Mouse (Mus musculus): ENCODE measurements around the gene Cds1. TPM values are rescaled to one million over a fixed set of nuclear protein-coding genes. Genes with fewer than 3 reads are reported as not detected.

Gene Cds1
- polyA plus RNA-seq, 1 experiment: 112 TPM

- peaks cover 52% of the 10 kb centered on the region for H3K36me3 ChIP-seq (ENCODE audit: control insufficient read depth, insufficient read depth, low read length)
Measured at GRCm38 (mm10) chr5:101811296-101812169, 46.6 kb downstream of the Cds1 start.

GRCm38 (mm10) chr5:101816822-101817221 is 51.9 kb downstream of the Cds1 start:
- H3K4me1 ChIP-seq (ENCODE audit: control insufficient read depth, insufficient read depth, insufficient read length, low read length): peaks cover 17% of the 10 kb centered on the region
- TF ChIP-seq POLR2A (IDR thresholded peaks at IDR 0.05; ENCODE audit: low read depth, low read length) (no peak), CTCF (IDR thresholded peaks at IDR 0.05; ENCODE audit: extremely low read depth, insufficient read length, insufficient replicate concordance, low read depth, low read length) (no peak)
- H3K27me3 ChIP-seq (ENCODE audit: control insufficient read depth, insufficient read depth, low read length): no peaks in the 10 kb centered on the region
- H3K36me3 ChIP-seq (ENCODE audit: control insufficient read depth, insufficient read depth, low read length): peaks cover 65% of the 10 kb centered on the region
- WGBS: 81% methylated on average over 7 of the region's 7 CpGs
- H3K4me3 ChIP-seq (ENCODE audit: low read depth, low read length): no peak overlapping the region
- H3K27ac ChIP-seq (ENCODE audit: insufficient read depth, low read depth, low read length): no peak overlapping the region

More at GRCm38 (mm10) chr5:101811296-101812169, 46.6 kb downstream of the Cds1 start:
- no peaks in the 10 kb centered on the region for H3K4me1 ChIP-seq (ENCODE audit: control insufficient read depth, insufficient read depth, insufficient read length, low read length)
- peak; percentile 44; the same call in 1 of the 2 replicates for TF ChIP-seq CTCF (IDR thresholded peaks at IDR 0.05; ENCODE audit: extremely low read depth, insufficient read length, insufficient replicate concordance, low read depth, low read length)
- no peak for TF ChIP-seq POLR2A (IDR thresholded peaks at IDR 0.05; ENCODE audit: low read depth, low read length)
- H3K27ac ChIP-seq (ENCODE audit: insufficient read depth, low read depth, low read length): no peak overlapping the region
- no peaks in the 10 kb centered on the region for H3K27me3 ChIP-seq (ENCODE audit: control insufficient read depth, insufficient read depth, low read length)
- 89% methylated on average over 6 of the region's 6 CpGs for WGBS
- no peak overlapping the region for H3K4me3 ChIP-seq (ENCODE audit: low read depth, low read length)

- TF ChIP-seq POLR2A (IDR thresholded peaks at IDR 0.05; ENCODE audit: low read depth, low read length) (no peak), CTCF (IDR thresholded peaks at IDR 0.05; ENCODE audit: extremely low read depth, insufficient read length, insufficient replicate concordance, low read depth, low read length) (no peak)
- 83% methylated on average over 10 of the region's 10 CpGs for WGBS
- Histone ChIP-seq H3K27me3 (ENCODE audit: control insufficient read depth, insufficient read depth, low read length) (no peaks in the 10 kb centered on the region), H3K4me1 (ENCODE audit: control insufficient read depth, insufficient read depth, insufficient read length, low read length) (peaks cover 21% of the 10 kb centered on the region), H3K36me3 (ENCODE audit: control insufficient read depth, insufficient read depth, low read length) (peaks cover 69% of the 10 kb centered on the region), H3K27ac (ENCODE audit: insufficient read depth, low read depth, low read length) (no peak overlapping the region), H3K4me3 (ENCODE audit: low read depth, low read length) (no peak overlapping the region)
Measured at GRCm38 (mm10) chr5:101819216-101819615, 54.3 kb downstream of the Cds1 start.

- Histone ChIP-seq H3K4me1 (ENCODE audit: control insufficient read depth, insufficient read depth, insufficient read length, low read length) (peaks cover 21% of the 10 kb centered on the region), H3K4me3 (ENCODE audit: low read depth, low read length) (no peak overlapping the region), H3K27ac (ENCODE audit: insufficient read depth, low read depth, low read length) (no peak overlapping the region), H3K27me3 (ENCODE audit: control insufficient read depth, insufficient read depth, low read length) (no peaks in the 10 kb centered on the region), H3K36me3 (ENCODE audit: control insufficient read depth, insufficient read depth, low read length) (peaks cover 66% of the 10 kb centered on the region)
- WGBS: 71% methylated on average over 7 of the region's 7 CpGs
- no peak for TF ChIP-seq POLR2A (IDR thresholded peaks at IDR 0.05; ENCODE audit: low read depth, low read length)
- no peak for TF ChIP-seq CTCF (IDR thresholded peaks at IDR 0.05; ENCODE audit: extremely low read depth, insufficient read length, insufficient replicate concordance, low read depth, low read length)
Measured at GRCm38 (mm10) chr5:101819844-101820243, 54.9 kb downstream of the Cds1 start.

- H3K36me3 ChIP-seq (ENCODE audit: control insufficient read depth, insufficient read depth, low read length): peaks cover 59% of the 10 kb centered on the region
- TF ChIP-seq POLR2A (IDR thresholded peaks at IDR 0.05; ENCODE audit: low read depth, low read length) (no peak), CTCF (IDR thresholded peaks at IDR 0.05; ENCODE audit: extremely low read depth, insufficient read length, insufficient replicate concordance, low read depth, low read length) (no peak)
- H3K27ac ChIP-seq (ENCODE audit: insufficient read depth, low read depth, low read length): peak overlapping the region; percentile 75; the same call in 1 of the 2 replicates
- H3K4me3 ChIP-seq (ENCODE audit: low read depth, low read length): no peak overlapping the region
- H3K27me3 ChIP-seq (ENCODE audit: control insufficient read depth, insufficient read depth, low read length): no peaks in the 10 kb centered on the region
- 30% methylated on average over 8 of the region's 8 CpGs for WGBS
- H3K4me1 ChIP-seq (ENCODE audit: control insufficient read depth, insufficient read depth, insufficient read length, low read length): peaks cover 21% of the 10 kb centered on the region
Measured at GRCm38 (mm10) chr5:101821052-101821451, 56.1 kb downstream of the Cds1 start.

GRCm38 (mm10) chr5:101821491-101822310 is 56.8 kb downstream of the Cds1 start:
- Histone ChIP-seq H3K27ac (ENCODE audit: insufficient read depth, low read depth, low read length) (peak overlapping the region; percentile 75; the same call in 1 of the 2 replicates), H3K4me1 (ENCODE audit: control insufficient read depth, insufficient read depth, insufficient read length, low read length) (peaks cover 21% of the 10 kb centered on the region), H3K36me3 (ENCODE audit: control insufficient read depth, insufficient read depth, low read length) (peaks cover 52% of the 10 kb centered on the region), H3K27me3 (ENCODE audit: control insufficient read depth, insufficient read depth, low read length) (no peaks in the 10 kb centered on the region), H3K4me3 (ENCODE audit: low read depth, low read length) (no peak overlapping the region)
- no peak for TF ChIP-seq CTCF (IDR thresholded peaks at IDR 0.05; ENCODE audit: extremely low read depth, insufficient read length, insufficient replicate concordance, low read depth, low read length)
- TF ChIP-seq POLR2A (IDR thresholded peaks at IDR 0.05; ENCODE audit: low read depth, low read length): no peak
- 39% methylated on average over 17 of the region's 17 CpGs for WGBS

DNA sequence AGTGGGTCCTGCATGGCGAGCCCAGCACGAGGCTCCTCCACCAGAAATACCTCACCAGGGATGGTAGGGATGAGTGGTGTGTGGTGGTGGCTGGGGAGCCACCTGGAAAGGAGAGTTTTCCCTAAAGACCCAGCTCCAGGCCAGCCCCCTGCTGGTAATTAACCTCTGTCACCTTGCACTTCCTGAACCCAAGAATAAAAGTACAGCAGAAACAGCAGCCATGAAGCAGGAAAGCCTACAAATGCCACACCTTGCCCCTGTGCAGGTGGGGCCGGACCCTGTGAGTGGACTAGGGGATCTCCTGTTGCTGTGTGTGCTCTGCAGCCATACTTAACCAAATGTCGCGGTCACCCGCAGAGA is 57.4 kb downstream of the Cds1 start:
- TF ChIP-seq CTCF (IDR thresholded peaks at IDR 0.05; ENCODE audit: extremely low read depth, insufficient read length, insufficient replicate concordance, low read depth, low read length): no peak
- Histone ChIP-seq H3K36me3 (ENCODE audit: control insufficient read depth, insufficient read depth, low read length) (peaks cover 47% of the 10 kb centered on the region), H3K27me3 (ENCODE audit: control insufficient read depth, insufficient read depth, low read length) (no peaks in the 10 kb centered on the region), H3K4me1 (ENCODE audit: control insufficient read depth, insufficient read depth, insufficient read length, low read length) (peaks cover 27% of the 10 kb centered on the region), H3K27ac (ENCODE audit: insufficient read depth, low read depth, low read length) (peak overlapping the region; percentile 39; the same call in 1 of the 2 replicates), H3K4me3 (ENCODE audit: low read depth, low read length) (no peak overlapping the region)
- WGBS: 64% methylated on average over 6 of the region's 6 CpGs

Measured in small intestine, adult 2 months (tissue).